Mouse (Mus musculus) forebrain, embryonic 16.5 days (tissue): ENCODE results near the gene Maml2. TPM values are rescaled to one million over a fixed set of nuclear protein-coding genes. Genes with fewer than 3 reads are reported as not detected.

ENCODE experiments used
- ATAC-seq: fragments of 200-750 bp; cut with Nextera tagmentation; 2 replicates; pipeline ENCODE4 v1.8.0; 2017; ENCODE audit warnings: mild to moderate bottlenecking, moderate library complexity
- H3K27ac ChIP-seq: fragments of 300-500 bp; sonication (generic); 2 replicates; pipeline ENCODE4 v1.5.1; 2014; ENCODE audit warnings: low read length, control low read depth
- H3K27me3 ChIP-seq: fragments of 300-500 bp; sonication (generic); replicated peaks from 2 replicates; pipeline ENCODE4 v1.6.1; 2014; ENCODE audit warnings: low read length; ENCODE audit not compliant: control insufficient read depth, insufficient read depth
- H3K36me3 ChIP-seq: fragments of 300-500 bp; sonication (generic); 2 replicates; pipeline ENCODE4 v1.6.1; 2014; ENCODE audit not compliant: control insufficient read depth, insufficient read depth
- H3K4me1 ChIP-seq: fragments of 300-500 bp; sonication (generic); replicated peaks from 2 replicates; pipeline ENCODE4 v1.6.1; 2014; ENCODE audit warnings: low read length; ENCODE audit not compliant: control insufficient read depth, insufficient read depth
- H3K4me2 ChIP-seq: fragments of 300-500 bp; sonication (generic); 2 replicates; pipeline ENCODE4 v1.6.1; 2014; ENCODE audit warnings: mild to moderate bottlenecking, low read length, control low read depth
- H3K4me3 ChIP-seq: fragments of 300-500 bp; sonication (generic); replicated peaks from 2 replicates; pipeline ENCODE4 v1.5.1; 2014; ENCODE audit warnings: mild to moderate bottlenecking, low read length, control low read depth
- H3K9ac ChIP-seq: fragments of 300-500 bp; sonication (generic); replicated peaks from 2 replicates; pipeline ENCODE4 v1.6.1; 2014; ENCODE audit warnings: low read depth, low read length, control low read depth
- H3K9me3 ChIP-seq: fragments of 300-500 bp; sonication (generic); 2 replicates; pipeline ENCODE4 v1.6.1; 2016; ENCODE audit warnings: low read length; ENCODE audit not compliant: control insufficient read depth
- WGBS: fragments of 180-500 bp; shearing (Covaris S2); extraction: QIAGEN DNeasy Blood & Tissue Kit; methylation state at CpG from one replicate; pipeline ENCODE4 v1.1.7; 2014; 5-methylcytosine and 5-hydroxymethylcytosine counted together
- polyA plus RNA-seq: library from polyadenylated mRNA; unstranded; fragments of >200 nt; fragmentation: Nextera tagmentation; extraction: Ambion mirVana; gene quantifications from 2 replicates; pipeline ENCODE4 v1.2.1, GENCODE M21; 2015

Gene Maml2
- polyA plus RNA-seq, 1 experiment from 2014 or later, result 9.0 TPM

DNA sequence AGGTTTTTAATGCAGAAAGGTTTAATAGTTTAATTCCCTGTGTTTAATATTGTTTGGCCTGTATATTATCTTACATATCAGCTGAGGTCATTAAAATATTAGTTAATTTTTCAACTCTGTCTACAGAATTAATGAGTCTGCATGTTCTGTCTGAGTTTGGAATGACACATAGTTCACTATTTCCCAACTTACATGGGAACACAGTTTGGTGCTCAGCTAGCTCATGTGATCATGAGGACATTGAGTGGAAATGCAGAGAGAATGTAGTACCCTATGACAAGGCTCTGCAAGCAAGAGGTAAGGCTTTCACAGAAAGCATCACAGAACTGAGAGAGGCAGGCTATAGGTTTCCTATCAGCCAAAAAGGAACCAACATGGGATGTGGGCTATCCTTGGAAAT, 197.8 kb downstream of the Maml2 start:
- Histone ChIP-seq H3K4me3 (no peak overlapping the region), H3K4me2 (no peak overlapping the region), H3K27ac (no peak overlapping the region), H3K4me1 (peaks cover 2% of the 10 kb centered on the region; the same call in 1 of the 2 replicates), H3K36me3 (no peaks in the 10 kb centered on the region), H3K9me3 (no peaks in the 10 kb centered on the region), H3K9ac (no peak overlapping the region), H3K27me3 (no peaks in the 10 kb centered on the region)
- no peak for ATAC-seq

- Histone ChIP-seq H3K27ac (no peak overlapping the region), H3K27me3 (no peaks in the 10 kb centered on the region)
- 57% methylated on average over 3 of the region's 3 CpGs for WGBS
Measured at GRCm38 (mm10) chr9:13497016-13497415, 199.3 kb downstream of the Maml2 start.

DNA sequence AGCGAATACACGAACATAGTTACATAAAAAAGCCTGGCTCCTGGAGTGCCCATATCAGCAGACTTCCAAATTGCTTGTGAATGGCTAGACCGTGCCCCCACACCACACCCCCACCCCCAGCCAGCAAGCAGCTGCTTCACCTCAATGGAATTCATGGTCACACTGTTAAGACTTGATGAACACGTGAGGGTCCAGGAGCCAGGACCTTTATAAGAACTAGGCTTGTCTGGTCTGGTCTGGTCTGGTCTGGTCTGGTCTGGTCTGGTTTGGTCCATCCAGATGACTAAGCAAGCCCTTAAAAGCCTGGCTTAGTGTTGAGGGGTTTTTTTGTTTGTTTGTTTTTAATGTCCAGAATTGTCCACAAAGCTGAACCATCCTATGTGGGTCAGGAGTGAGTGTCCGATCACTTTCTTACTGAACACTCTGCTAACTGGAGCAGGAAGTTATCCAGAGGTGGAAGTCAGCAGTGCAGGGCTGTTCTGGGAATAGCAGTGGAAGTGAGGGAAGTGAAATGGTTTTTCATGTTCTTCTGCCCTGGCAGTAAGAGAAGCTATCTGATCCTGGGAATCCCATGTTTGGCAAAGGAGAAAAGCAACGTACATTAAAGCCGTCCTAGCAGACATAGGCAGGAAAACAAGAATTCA, 200.1 kb downstream of the Maml2 start:
- Histone ChIP-seq H3K4me3 (no peak overlapping the region), H3K27ac (no peak overlapping the region), H3K9ac (no peak overlapping the region), H3K36me3 (no peaks in the 10 kb centered on the region), H3K4me2 (no peak overlapping the region), H3K9me3 (no peaks in the 10 kb centered on the region), H3K27me3 (no peaks in the 10 kb centered on the region), H3K4me1 (peaks cover 2% of the 10 kb centered on the region; the same call in 1 of the 2 replicates)
- 0 out of 2 replicates have a peak, but pooled peaks have one; percentile 31 for ATAC-seq
- WGBS, result 62% methylated on average over 7 of the region's 7 CpGs

More at GRCm38 (mm10) chr9:13497016-13497415, 199.3 kb downstream of the Maml2 start:
- H3K4me1 ChIP-seq, result peaks cover 2% of the 10 kb centered on the region; the same call in 1 of the 2 replicates
- no peak overlapping the region for H3K4me3 ChIP-seq
- H3K9me3 ChIP-seq, result no peaks in the 10 kb centered on the region
- no peak for ATAC-seq
- H3K36me3 ChIP-seq, result no peaks in the 10 kb centered on the region
- H3K4me2 ChIP-seq, result no peak overlapping the region
- no peak overlapping the region for H3K9ac ChIP-seq

DNA sequence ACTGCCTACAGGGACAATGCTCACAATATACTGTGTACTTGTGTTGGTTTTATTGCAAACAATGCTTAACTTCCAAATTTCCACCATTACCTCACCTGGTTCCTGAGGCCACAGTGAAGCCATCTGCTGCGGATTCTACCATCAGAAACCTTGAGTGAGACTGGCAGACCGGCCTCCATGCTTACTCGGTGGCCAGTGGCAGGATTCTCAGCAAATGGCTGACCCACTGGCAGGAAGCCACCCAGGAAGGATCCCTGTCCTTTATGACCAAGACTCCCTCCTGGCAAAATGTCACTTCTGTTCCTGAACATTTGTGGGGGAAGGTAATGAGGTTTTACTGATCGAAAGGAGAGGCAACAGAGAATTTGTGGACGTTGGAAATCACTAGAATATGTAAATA, 202.3 kb downstream of the Maml2 start:
- H3K4me3 ChIP-seq, result no peak overlapping the region
- no peak overlapping the region for H3K4me2 ChIP-seq
- no peak overlapping the region for H3K27ac ChIP-seq
- no peaks in the 10 kb centered on the region for H3K27me3 ChIP-seq
- no peaks in the 10 kb centered on the region for H3K36me3 ChIP-seq
- H3K9ac ChIP-seq, result no peak overlapping the region
- peaks cover 2% of the 10 kb centered on the region; the same call in 1 of the 2 replicates for H3K4me1 ChIP-seq
- ATAC-seq, result no peak
- H3K9me3 ChIP-seq, result no peaks in the 10 kb centered on the region
- 76% methylated on average over 5 of the region's 5 CpGs for WGBS

- Histone ChIP-seq H3K9me3 (no peaks in the 10 kb centered on the region), H3K27me3 (no peaks in the 10 kb centered on the region), H3K4me2 (no peak overlapping the region), H3K4me3 (no peak overlapping the region), H3K9ac (no peak overlapping the region), H3K4me1 (no peaks in the 10 kb centered on the region), H3K36me3 (no peaks in the 10 kb centered on the region), H3K27ac (no peak overlapping the region)
- WGBS, result 91% methylated on average over 4 of the region's 4 CpGs
- no peak for ATAC-seq
Measured at GRCm38 (mm10) chr9:13505024-13505423, 207.3 kb downstream of the Maml2 start.

GRCm38 (mm10) chr9:13506956-13507821, 209.4 kb downstream of the Maml2 start:
- 76% methylated on average over 6 of the region's 6 CpGs for WGBS
- H3K9me3 ChIP-seq, result no peaks in the 10 kb centered on the region
- no peak for ATAC-seq

DNA sequence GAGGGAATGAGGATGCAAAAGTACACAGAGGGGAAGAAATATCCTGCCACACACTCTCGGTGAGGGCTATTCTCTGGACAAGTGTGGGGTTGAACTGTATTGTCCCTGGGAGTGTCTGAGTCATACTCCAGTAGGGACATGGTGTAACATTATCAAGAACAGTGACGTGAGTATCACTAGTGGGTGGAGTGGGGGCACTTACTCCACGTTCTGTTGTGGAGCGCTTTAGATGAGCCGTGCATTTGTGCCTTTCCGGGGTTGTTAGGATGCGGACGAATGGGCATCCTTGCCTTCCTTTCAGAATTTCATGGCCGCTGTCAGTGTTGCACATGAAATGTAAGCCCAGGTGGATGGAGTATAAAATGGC, 210.0 kb downstream of the Maml2 start:
- no peak for ATAC-seq
- no peaks in the 10 kb centered on the region for H3K4me1 ChIP-seq

More at GRCm38 (mm10) chr9:13506956-13507821, 209.4 kb downstream of the Maml2 start:
- Histone ChIP-seq H3K27me3 (no peaks in the 10 kb centered on the region), H3K9ac (no peak overlapping the region), H3K27ac (no peak overlapping the region), H3K4me3 (no peak overlapping the region), H3K36me3 (no peaks in the 10 kb centered on the region), H3K4me1 (no peaks in the 10 kb centered on the region), H3K4me2 (no peak overlapping the region)

GRCm38 (mm10) chr9:13509751-13510150, 212.0 kb downstream of the Maml2 start:
- no peaks in the 10 kb centered on the region for H3K4me1 ChIP-seq
- H3K36me3 ChIP-seq, result no peaks in the 10 kb centered on the region
- WGBS, result 71% methylated on average over 6 of the region's 6 CpGs
- H3K4me3 ChIP-seq, result no peak overlapping the region
- ATAC-seq, result no peak
- H3K9me3 ChIP-seq, result no peaks in the 10 kb centered on the region
- no peak overlapping the region for H3K9ac ChIP-seq
- H3K4me2 ChIP-seq, result no peak overlapping the region
- no peaks in the 10 kb centered on the region for H3K27me3 ChIP-seq
- H3K27ac ChIP-seq, result no peak overlapping the region

More for the DNA sequence above, 210.0 kb downstream of the Maml2 start:
- Histone ChIP-seq H3K4me3 (no peak overlapping the region), H3K27me3 (no peaks in the 10 kb centered on the region), H3K27ac (no peak overlapping the region), H3K9me3 (no peaks in the 10 kb centered on the region), H3K4me2 (no peak overlapping the region), H3K36me3 (no peaks in the 10 kb centered on the region), H3K9ac (no peak overlapping the region)
- WGBS, result 98% methylated on average over 9 of the region's 9 CpGs

- WGBS, result 75% methylated on average over 5 of the region's 5 CpGs
- H3K4me1 ChIP-seq, result no peaks in the 10 kb centered on the region
- no peak for ATAC-seq
Measured at GRCm38 (mm10) chr9:13510621-13511369, 213.0 kb downstream of the Maml2 start.

More at GRCm38 (mm10) chr9:13510621-13511369, 213.0 kb downstream of the Maml2 start:
- Histone ChIP-seq H3K4me2 (no peak overlapping the region), H3K36me3 (no peaks in the 10 kb centered on the region), H3K27ac (no peak overlapping the region), H3K9ac (no peak overlapping the region), H3K4me3 (no peak overlapping the region), H3K27me3 (no peaks in the 10 kb centered on the region), H3K9me3 (no peaks in the 10 kb centered on the region)
